Comparison of ENCODE assay signal across 8 mouse cellular contexts in genomic region chr4:23982790-23983451, GRCm38 (mm10).
DNase-seq lines count a peak whose midpoint lies in the region; ATAC-seq lines count a peak whose summit lies in the region.

No protein-coding gene starts in this region.

- H3K27ac ChIP-seq in hindbrain, embryonic 10.5 days: peak overlapping the region; percentile 84
- peak overlapping the region; percentile 66; the same call in 1 of the 2 replicates for H3K27ac ChIP-seq in neural tube, embryonic 14.5 days (ENCODE audit: low read depth, low read length)

- H3K27me3 ChIP-seq in hindbrain, embryonic 10.5 days (ENCODE audit: insufficient read depth, poor library complexity, severe bottlenecking): no peaks in the 10 kb centered on the region
- no peaks in the 10 kb centered on the region for H3K27me3 ChIP-seq in neural tube, embryonic 14.5 days (ENCODE audit: control insufficient read depth, insufficient read depth, low read length)

- peak; percentile 49 to 54 for DNase-seq in cerebellum, postnatal 14 days
- DNase-seq in cerebellum, adult 9-11 months: no peak
- DNase-seq in adrenal gland, adult 8-10 months: peak; percentile 4
- DNase-seq in hindbrain, embryonic 10.5 days (ENCODE audit: low spot score): peak; percentile 88
- DNase-seq in layer of hippocampus, postnatal 10 days (ENCODE audit: low spot score in 2 of 2): peak; percentile 10 to 20
- DNase-seq in urinary bladder, adult 18-20 months (ENCODE audit: low spot score in 2 of 2): no peak
- DNase-seq in B cell, adult 2 months: no peak

- no peaks in the 10 kb centered on the region for H3K36me3 ChIP-seq in hindbrain, embryonic 10.5 days
- H3K36me3 ChIP-seq in neural tube, embryonic 14.5 days (ENCODE audit: control insufficient read depth, insufficient read depth, low read length): no peaks in the 10 kb centered on the region

- H3K4me3 ChIP-seq in hindbrain, embryonic 10.5 days: peak overlapping the region; percentile 36
- H3K4me3 ChIP-seq in neural tube, embryonic 14.5 days (ENCODE audit: low read depth, low read length): no peak overlapping the region

- no peak overlapping the region for H3K9ac ChIP-seq in neural tube, embryonic 14.5 days (replicated peaks; ENCODE audit: low read depth, low read length)

- H3K9me3 ChIP-seq in hindbrain, embryonic 10.5 days: no peaks in the 10 kb centered on the region
- H3K9me3 ChIP-seq in neural tube, embryonic 14.5 days (ENCODE audit: control insufficient read depth, low read length): no peaks in the 10 kb centered on the region

- peak; percentile 96 for ATAC-seq in neural tube, embryonic 14.5 days (ENCODE audit: low read depth)

- WGBS in hindbrain, embryonic 10.5 days: 23% methylated on average over 13 of the region's 13 CpGs
- WGBS in neural tube, embryonic 14.5 days: 17% methylated on average over 13 of the region's 13 CpGs

- H3K4me2 ChIP-seq in neural tube, embryonic 14.5 days (ENCODE audit: low read depth, low read length): peak overlapping the region; percentile 42; the same call in 1 of the 2 replicates

- peaks cover 41% of the 10 kb centered on the region for H3K4me1 ChIP-seq in hindbrain, embryonic 10.5 days (replicated peaks)
- 0 out of 2 replicates have a peak, but pooled peaks cover 5% of the 10 kb centered on the region for H3K4me1 ChIP-seq in neural tube, embryonic 14.5 days (ENCODE audit: control insufficient read depth, insufficient read depth, low read length)

Comparison
In these comparisons a context has a peak if more than half of its experiments do, and no peak if none do; other contexts are left out.
1. DNase-seq: peak in cerebellum, postnatal 14 days (2 of 2), adrenal gland, adult 8-10 months (single experiment), hindbrain, embryonic 10.5 days (single experiment) and layer of hippocampus, postnatal 10 days (2 of 2); none in cerebellum, adult 9-11 months (single experiment), urinary bladder, adult 18-20 months (0 of 2) and B cell, adult 2 months (0 of 2).